Mouse (Mus musculus) thymus, postnatal 25 days (tissue): ENCODE data around the gene Ppp6r1.

Source experiments
- DNase-seq: peaks from one replicate; pipeline ENCODE4 v3.0.0; 2022

Gene Ppp6r1

GRCm38 (mm10) chr7:4657521-4658127, 1.2 kb downstream of the Ppp6r1 start:
- DNase-seq = no peak

GRCm38 (mm10) chr7:4656818-4657217, 2.0 kb downstream of the Ppp6r1 start:
- no peak for DNase-seq

GRCm38 (mm10) chr7:4655916-4656315, 2.9 kb downstream of the Ppp6r1 start:
- DNase-seq = no peak

- DNase-seq = peak; percentile 64
Measured at GRCm38 (mm10) chr7:4655393-4655792, 3.4 kb downstream of the Ppp6r1 start.

- no peak for DNase-seq
Measured at GRCm38 (mm10) chr7:4654221-4654620, 4.6 kb downstream of the Ppp6r1 start.

GRCm38 (mm10) chr7:4653780-4654179, 5.0 kb downstream of the Ppp6r1 start:
- DNase-seq = peak; percentile 83

GRCm38 (mm10) chr7:4653351-4653750, 5.5 kb downstream of the Ppp6r1 start:
- DNase-seq = no peak

GRCm38 (mm10) chr7:4652726-4653125, 6.1 kb downstream of the Ppp6r1 start:
- no peak for DNase-seq

GRCm38 (mm10) chr7:4651581-4651980, 7.2 kb downstream of the Ppp6r1 start:
- peak; percentile 56 for DNase-seq

- no peak for DNase-seq
Measured at GRCm38 (mm10) chr7:4647992-4648391, 10.8 kb downstream of the Ppp6r1 start.

GRCm38 (mm10) chr7:4647291-4647690, 11.5 kb downstream of the Ppp6r1 start:
- DNase-seq = no peak

GRCm38 (mm10) chr7:4646806-4647205, 12.0 kb downstream of the Ppp6r1 start:
- no peak for DNase-seq

- DNase-seq = no peak
Measured at GRCm38 (mm10) chr7:4643225-4643624, 15.6 kb downstream of the Ppp6r1 start.

- DNase-seq = no peak
Measured at GRCm38 (mm10) chr7:4641956-4642355, 16.9 kb downstream of the Ppp6r1 start.

- no peak for DNase-seq
Measured at GRCm38 (mm10) chr7:4641155-4641554, 17.7 kb downstream of the Ppp6r1 start.

- DNase-seq = no peak
Measured at GRCm38 (mm10) chr7:4636179-4636578, 22.6 kb downstream of the Ppp6r1 start.

- DNase-seq = no peak
Measured at GRCm38 (mm10) chr7:4631031-4631430, 27.8 kb downstream of the Ppp6r1 start, which contains the start of gene Tmem86b. TSS of gene Tmem86b (minus strand) at chr7:4631422.

- DNase-seq = no peak
Measured at GRCm38 (mm10) chr7:4630198-4630597, 28.6 kb downstream of the Ppp6r1 start.

- DNase-seq = no peak
Measured at GRCm38 (mm10) chr7:4629586-4629985, 29.2 kb downstream of the Ppp6r1 start.

GRCm38 (mm10) chr7:4625928-4626327, 32.9 kb downstream of the Ppp6r1 start:
- no peak for DNase-seq

GRCm38 (mm10) chr7:4624343-4624742, 34.5 kb downstream of the Ppp6r1 start:
- DNase-seq = peak; percentile 48

- peak; percentile 83 for DNase-seq
Measured at GRCm38 (mm10) chr7:4623544-4624189, 35.2 kb downstream of the Ppp6r1 start.

GRCm38 (mm10) chr7:4619979-4620378, 38.8 kb downstream of the Ppp6r1 start:
- peak; percentile 56 for DNase-seq

GRCm38 (mm10) chr7:4613740-4614403, 44.9 kb downstream of the Ppp6r1 start:
- DNase-seq = peak; percentile 34
